Mouse (Mus musculus) myocyte (in vitro differentiated cells): ENCODE measurements around the gene Slc35f1.

ENCODE experiments used
- CEBPB ChIP-seq: IDR thresholded peaks from 2 replicates; pipeline ENCODE4 v1.6.1; 2011; ENCODE audit warnings: mild to moderate bottlenecking, moderate library complexity; ENCODE audit not compliant: poor library complexity, insufficient read depth, severe bottlenecking
- E2F4 ChIP-seq: IDR thresholded peaks from one replicate; pipeline ENCODE4 v1.6.1; 2011; ENCODE audit warnings: mild to moderate bottlenecking, control low read depth, moderate library complexity; ENCODE audit not compliant: insufficient read depth
- MAX ChIP-seq: IDR thresholded peaks from one replicate; pipeline ENCODE4 v1.6.1; 2011; ENCODE audit warnings: low read depth, mild to moderate bottlenecking, control low read depth
- MYOD1 ChIP-seq, 3 experiments: IDR thresholded peaks; one replicate each; pipeline ENCODE4 v1.6.1; 2011; ENCODE audit warnings: control low read depth in 2 of 3, low read depth in 2 of 3, mild to moderate bottlenecking in 2 of 3, moderate library complexity in 1 of 3; ENCODE audit not compliant: insufficient read length in 2 of 3, control insufficient read depth in 1 of 3
- MYOG ChIP-seq, 3 experiments: IDR thresholded peaks; one replicate each; pipeline ENCODE4 v1.6.1; 2011; ENCODE audit warnings: control low read depth in 2 of 3, low read depth in 2 of 3, mild to moderate bottlenecking in 2 of 3; ENCODE audit not compliant: insufficient read length in 2 of 3, control insufficient read depth in 1 of 3, insufficient read depth in 1 of 3
- POLR2A ChIP-seq: IDR thresholded peaks from one replicate; pipeline ENCODE4 v1.6.1; 2011; ENCODE audit warnings: low read depth, mild to moderate bottlenecking, control low read depth, moderate library complexity; ENCODE audit not compliant: insufficient read length
- POLR2AphosphoS2 ChIP-seq: IDR thresholded peaks from one replicate; pipeline ENCODE4 v1.6.1; 2011; ENCODE audit warnings: low read depth, control low read depth; ENCODE audit not compliant: insufficient read length
- REST ChIP-seq: IDR thresholded peaks from one replicate; pipeline ENCODE4 v1.6.1; 2011; ENCODE audit warnings: mild to moderate bottlenecking, control low read depth, moderate library complexity; ENCODE audit not compliant: insufficient read depth, insufficient read length
- TCF12 ChIP-seq: IDR thresholded peaks from one replicate; pipeline ENCODE4 v1.6.1; 2011; ENCODE audit warnings: mild to moderate bottlenecking, control low read depth; ENCODE audit not compliant: poor library complexity, insufficient read depth, severe bottlenecking
- TCF3 ChIP-seq: IDR thresholded peaks from one replicate; pipeline ENCODE4 v1.6.1; 2011; ENCODE audit warnings: low read depth, control low read depth; ENCODE audit not compliant: insufficient read length
- USF1 ChIP-seq: IDR thresholded peaks from one replicate; pipeline ENCODE4 v1.6.1; 2011; ENCODE audit warnings: low read depth, mild to moderate bottlenecking, control low read depth, moderate library complexity

DNA sequence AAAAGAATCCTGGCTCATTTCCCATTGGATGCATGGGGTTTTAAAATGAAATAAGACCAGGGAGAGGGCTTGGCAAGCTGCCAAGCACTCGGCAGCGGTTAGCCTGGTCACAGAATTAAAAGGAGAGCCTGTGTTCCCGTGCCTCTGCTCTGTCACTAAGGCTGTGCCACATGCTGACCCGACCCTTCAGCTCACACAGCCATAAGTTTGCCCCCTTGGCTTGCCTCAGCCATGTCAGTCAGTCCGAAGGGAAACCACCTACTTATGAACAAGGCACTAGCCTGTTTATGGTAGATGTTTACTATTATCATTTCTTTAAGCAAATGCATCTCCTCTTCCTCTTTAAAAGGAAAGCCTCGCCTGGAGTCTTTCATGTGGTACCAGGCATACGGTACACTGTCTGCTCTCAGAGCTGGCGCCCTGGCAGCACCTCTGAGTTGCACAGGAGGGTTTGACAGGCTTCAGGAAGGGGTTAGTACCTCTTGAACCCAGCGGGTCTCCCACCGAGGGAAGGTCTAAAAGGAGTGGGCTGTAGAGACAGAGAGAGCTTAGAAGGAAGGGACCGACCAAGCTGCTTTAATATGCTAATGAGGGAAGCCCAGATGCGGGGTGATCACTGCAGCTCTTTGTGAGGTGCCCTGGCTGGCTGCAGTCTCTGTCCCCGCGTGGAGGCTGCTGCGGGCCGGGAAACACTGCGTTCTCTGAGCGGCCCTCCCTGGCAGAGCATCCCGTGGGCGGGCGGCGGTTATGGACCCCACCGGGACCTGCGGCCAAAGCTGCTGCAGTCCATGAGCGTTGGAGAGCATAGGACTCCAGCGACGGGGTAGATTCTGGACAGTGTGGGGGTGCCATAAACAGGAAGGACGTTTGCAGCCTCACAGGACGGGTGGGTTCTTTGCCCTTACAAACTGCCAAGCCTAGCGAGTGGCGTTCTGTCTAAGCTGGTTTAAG is 14.0 kb downstream of the Slc35f1 start:
- TF ChIP-seq POLR2AphosphoS2 (no peak), POLR2A (no peak), CEBPB (no peak), MAX (no peak), MYOD1 (IDR thresholded peaks at IDR 0.05; ENCODE audit: control insufficient read depth in 1 of 3, insufficient read length in 2 of 3, low read depth in 2 of 3) (no peak), USF1 (no peak), MYOG (IDR thresholded peaks at IDR 0.05; ENCODE audit: control insufficient read depth in 1 of 3, insufficient read depth in 1 of 3, insufficient read length in 2 of 3, low read depth in 2 of 3) (no peak), E2F4 (no peak), TCF12 (no peak), REST (no peak), TCF3 (no peak)
